Mouse (Mus musculus) hindbrain, embryonic 11.5 days (tissue): ENCODE measurements around the gene Dpm2. TPM values are rescaled to one million over a fixed set of nuclear protein-coding genes. Genes with fewer than 3 reads are reported as not detected.
A peak's percentile ranks its signal among the peaks of the same experiment; 100 is the strongest.

Experiments
- ATAC-seq: fragments of 200-750 bp; cut with Nextera tagmentation; 2 replicates; pipeline ENCODE4 v1.8.0; 2017; ENCODE audit warnings: mild to moderate bottlenecking, moderate TSS enrichment, moderate library complexity; ENCODE audit not compliant: low FRiP score
- DNase-seq: peaks from one replicate; pipeline ENCODE4 v3.0.0-alpha.2; 2015; ENCODE audit warnings: low spot score
- H3K27ac ChIP-seq: fragments of 300-500 bp; sonication (generic); 2 replicates; pipeline ENCODE4 v1.5.1; 2014; ENCODE audit warnings: mild to moderate bottlenecking, low read depth, low read length
- H3K27me3 ChIP-seq: fragments of 300-500 bp; sonication (generic); 2 replicates; pipeline ENCODE4 v1.6.1; 2014; ENCODE audit warnings: mild to moderate bottlenecking, low read length, moderate library complexity, mixed read lengths; ENCODE audit not compliant: control insufficient read depth, insufficient read depth
- H3K36me3 ChIP-seq: fragments of 300-500 bp; sonication (generic); 2 replicates; pipeline ENCODE4 v1.6.1; 2014; ENCODE audit warnings: mild to moderate bottlenecking, low read length, moderate library complexity, mixed read lengths; ENCODE audit not compliant: control insufficient read depth, insufficient read depth
- H3K4me1 ChIP-seq: fragments of 300-500 bp; sonication (generic); replicated peaks from 2 replicates; pipeline ENCODE4 v1.6.1; 2014; ENCODE audit warnings: low read length, mixed read lengths; ENCODE audit not compliant: control insufficient read depth, insufficient read depth
- H3K4me2 ChIP-seq: fragments of 300-500 bp; sonication (generic); replicated peaks from 2 replicates; pipeline ENCODE4 v1.6.1; 2014; ENCODE audit warnings: mild to moderate bottlenecking, low read depth, low read length
- H3K4me3 ChIP-seq: fragments of 300-500 bp; sonication (generic); 2 replicates; pipeline ENCODE4 v1.5.1; 2014; ENCODE audit warnings: low read depth, low read length
- H3K9ac ChIP-seq: fragments of 300-500 bp; sonication (generic); 2 replicates; pipeline ENCODE4 v1.6.1; 2014; ENCODE audit warnings: low read depth, low read length
- H3K9me3 ChIP-seq: fragments of 300-500 bp; sonication (generic); 2 replicates; pipeline ENCODE4 v1.6.1; 2016; ENCODE audit warnings: low read length; ENCODE audit not compliant: control insufficient read depth
- WGBS: fragments of 180-500 bp; shearing (Covaris S2); extraction: QIAGEN DNeasy Blood & Tissue Kit; methylation state at CpG from one replicate; pipeline ENCODE4 v1.1.7; 2014; 5-methylcytosine and 5-hydroxymethylcytosine counted together
- polyA plus RNA-seq: library from polyadenylated mRNA; unstranded; fragments of >200 nt; fragmentation: Nextera tagmentation; extraction: Ambion mirVana; gene quantifications from 2 replicates; pipeline ENCODE4 v1.2.1, GENCODE M21; 2014

Gene Dpm2
- polyA plus RNA-seq, result 115 and 125 TPM in 2 replicates

DNA sequence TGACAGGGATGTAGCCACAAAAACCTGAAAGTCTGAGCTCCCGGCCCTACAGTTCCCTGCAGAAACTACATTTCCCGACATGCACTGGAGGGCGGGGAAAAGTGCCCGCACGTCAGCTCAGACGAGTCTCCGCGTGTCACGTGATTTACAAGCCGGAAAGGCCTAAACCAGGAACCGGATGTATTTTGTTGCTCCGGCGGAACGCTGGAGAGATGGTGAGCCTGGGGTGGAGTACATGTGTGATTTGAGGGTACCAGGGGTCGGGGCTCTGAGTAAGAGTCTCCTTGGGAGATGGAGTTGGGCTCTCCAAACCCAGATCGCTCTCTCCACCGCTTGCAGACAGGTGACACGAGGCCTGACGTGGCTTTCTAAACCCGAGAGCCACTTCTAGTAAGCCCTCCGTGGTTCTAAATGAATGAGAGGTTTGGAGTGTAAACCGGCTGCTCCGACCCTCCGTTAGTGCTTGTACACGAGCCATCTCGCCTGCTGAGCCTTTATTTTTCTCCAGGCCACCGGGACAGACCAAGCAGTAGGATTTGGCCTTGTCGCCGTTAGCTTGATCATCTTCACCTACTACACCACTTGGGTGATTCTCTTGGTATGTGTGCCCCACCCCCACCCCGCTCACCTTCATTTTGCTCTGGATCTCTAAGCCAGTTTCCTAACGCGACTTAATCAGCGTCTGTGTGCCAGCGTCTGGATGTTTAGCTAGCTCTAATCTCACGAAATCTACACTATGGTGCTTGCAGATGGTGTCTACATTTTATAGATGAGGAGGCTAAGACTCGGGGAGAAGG lies at the start of gene Dpm2:
Dpm2 (plus strand) TSS at position 161 of the 797 bp plus-strand sequence.
- Histone ChIP-seq H3K4me2 (peak within 1 kb of the TSS; percentile 71), H3K9ac (peak within 1 kb of the TSS; percentile 76), H3K9me3 (no peaks in the 10 kb centered on the region), H3K4me1 (no peaks in the 10 kb centered on the region), H3K27ac (no peak within 1 kb of the TSS), H3K27me3 (no peaks in the 10 kb centered on the region), H3K4me3 (peak within 1 kb of the TSS; percentile 81), H3K36me3 (no peaks in the 10 kb centered on the region)
- 2% methylated on average over 36 of the region's 36 CpGs for WGBS
- ATAC-seq (peak; percentile 81), DNase-seq (peak; percentile 92)

DNA sequence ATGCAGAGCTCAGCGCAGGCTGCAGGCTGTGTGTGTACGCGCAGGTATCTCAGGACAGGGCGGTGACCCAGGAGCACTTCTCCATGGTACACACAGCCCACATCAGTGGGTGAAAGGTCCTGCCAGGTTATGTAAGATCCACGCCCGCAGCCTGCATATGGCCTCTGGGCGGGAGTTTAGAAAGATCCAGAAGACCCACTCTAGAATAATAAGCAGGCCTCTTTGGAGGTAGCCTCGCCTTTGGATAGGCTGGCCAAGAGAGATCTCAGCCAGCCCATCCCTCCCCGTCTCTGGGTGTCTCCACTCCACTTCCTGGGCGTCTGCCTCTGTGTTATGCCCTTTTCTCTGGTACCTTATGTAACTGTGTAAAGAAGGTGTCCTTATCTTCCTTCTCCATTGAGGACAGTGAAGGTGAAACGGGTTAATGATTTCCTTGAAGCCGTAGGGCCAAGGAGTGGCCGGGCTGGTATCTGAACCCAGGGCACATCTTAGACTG lies 46.1 kb upstream of the Dpm2 start:
- Histone ChIP-seq H3K27ac (no peak overlapping the region), H3K27me3 (no peaks in the 10 kb centered on the region), H3K4me3 (no peak overlapping the region), H3K9ac (no peak overlapping the region), H3K9me3 (no peaks in the 10 kb centered on the region), H3K36me3 (no peaks in the 10 kb centered on the region), H3K4me2 (no peak overlapping the region), H3K4me1 (no peaks in the 10 kb centered on the region)
- no peak for ATAC-seq
- 90% methylated on average over 13 of the region's 13 CpGs for WGBS
- no peak for DNase-seq

DNA sequence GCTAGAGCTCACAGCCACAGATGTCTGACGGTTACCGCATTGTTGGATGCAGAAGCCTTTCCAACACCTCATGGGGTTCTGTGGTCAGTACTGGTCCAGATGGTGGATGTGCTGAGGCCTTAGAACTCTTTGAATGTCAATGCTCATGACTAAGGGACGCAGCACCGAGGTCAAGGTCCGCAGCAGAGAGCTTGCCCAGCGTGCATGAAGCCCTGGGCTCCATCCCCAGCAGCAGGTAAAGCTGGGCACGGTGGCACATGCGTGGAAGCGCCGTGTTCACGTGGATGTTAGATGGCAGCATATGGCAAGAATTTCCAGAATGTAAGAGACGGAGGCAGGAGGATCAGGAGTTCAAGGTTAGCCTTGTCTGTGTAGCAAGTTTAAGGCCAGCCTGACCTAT lies 44.8 kb upstream of the Dpm2 start:
- Histone ChIP-seq H3K27ac (no peak overlapping the region), H3K27me3 (no peaks in the 10 kb centered on the region), H3K9ac (no peak overlapping the region), H3K4me1 (no peaks in the 10 kb centered on the region), H3K9me3 (no peaks in the 10 kb centered on the region), H3K4me3 (no peak overlapping the region), H3K36me3 (no peaks in the 10 kb centered on the region), H3K4me2 (no peak overlapping the region)
- no peak for ATAC-seq
- no peak for DNase-seq
- 85% methylated on average over 12 of the region's 12 CpGs for WGBS

DNA sequence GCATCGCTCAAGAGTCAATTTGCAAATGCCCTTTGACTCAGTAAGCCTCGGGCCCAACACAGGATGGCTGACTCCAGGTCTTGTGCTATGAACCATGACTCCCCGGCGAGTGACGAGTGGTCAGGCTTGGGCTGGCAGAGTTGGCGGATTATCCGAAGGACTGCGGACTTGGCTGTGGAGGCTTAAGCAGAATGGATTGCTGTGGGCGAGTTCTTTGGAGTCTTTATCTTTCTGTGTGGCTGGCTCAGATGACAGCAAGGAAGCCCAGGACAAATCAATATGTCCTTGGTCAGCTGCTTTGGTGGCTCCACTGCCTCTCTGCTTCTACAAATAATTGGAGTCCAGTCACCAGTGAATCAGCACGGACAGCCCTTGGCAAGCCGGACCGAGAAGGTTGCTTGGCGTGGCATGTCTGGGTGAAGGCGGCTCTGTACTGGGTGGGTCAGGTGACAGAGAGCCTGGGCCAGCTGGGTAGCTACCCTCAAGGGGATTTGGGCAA lies 43.1 kb upstream of the Dpm2 start:
- H3K27me3 ChIP-seq, result no peaks in the 10 kb centered on the region
- no peaks in the 10 kb centered on the region for H3K36me3 ChIP-seq
- H3K4me3 ChIP-seq, result no peak overlapping the region
- no peaks in the 10 kb centered on the region for H3K4me1 ChIP-seq
- no peak overlapping the region for H3K9ac ChIP-seq
- DNase-seq (no peak), ATAC-seq (no peak)
- H3K9me3 ChIP-seq, result no peaks in the 10 kb centered on the region
- no peak overlapping the region for H3K27ac ChIP-seq
- H3K4me2 ChIP-seq, result no peak overlapping the region
- WGBS, result 75% methylated on average over 14 of the region's 14 CpGs

- Histone ChIP-seq H3K27me3 (no peaks in the 10 kb centered on the region), H3K4me2 (no peak overlapping the region), H3K4me3 (no peak overlapping the region), H3K27ac (no peak overlapping the region), H3K36me3 (no peaks in the 10 kb centered on the region), H3K9me3 (no peaks in the 10 kb centered on the region), H3K4me1 (no peaks in the 10 kb centered on the region), H3K9ac (no peak overlapping the region)
- 96% methylated on average over 1 of the region's 1 CpGs for WGBS
- no peak for DNase-seq
- no peak for ATAC-seq
Measured at GRCm38 (mm10) chr2:32528326-32528725, 42.3 kb upstream of the Dpm2 start.

- 81% methylated on average over 2 of the region's 2 CpGs for WGBS
- no peak overlapping the region for H3K9ac ChIP-seq
- no peak overlapping the region for H3K27ac ChIP-seq
- DNase-seq, result no peak
- H3K4me1 ChIP-seq, result no peaks in the 10 kb centered on the region
- no peaks in the 10 kb centered on the region for H3K27me3 ChIP-seq
- H3K36me3 ChIP-seq, result no peaks in the 10 kb centered on the region
- no peaks in the 10 kb centered on the region for H3K9me3 ChIP-seq
- no peak for ATAC-seq
- no peak overlapping the region for H3K4me2 ChIP-seq
- H3K4me3 ChIP-seq, result no peak overlapping the region
Measured at GRCm38 (mm10) chr2:32530479-32530878, 40.2 kb upstream of the Dpm2 start.

GRCm38 (mm10) chr2:32533163-32533562 lies 37.5 kb upstream of the Dpm2 start:
- Histone ChIP-seq H3K4me1 (peaks cover 14% of the 10 kb centered on the region), H3K27ac (no peak overlapping the region), H3K27me3 (no peaks in the 10 kb centered on the region), H3K4me2 (no peak overlapping the region), H3K9me3 (no peaks in the 10 kb centered on the region), H3K9ac (no peak overlapping the region), H3K36me3 (no peaks in the 10 kb centered on the region), H3K4me3 (no peak overlapping the region)
- 86% methylated on average over 2 of the region's 2 CpGs for WGBS
- ATAC-seq, result no peak
- no peak for DNase-seq

DNA sequence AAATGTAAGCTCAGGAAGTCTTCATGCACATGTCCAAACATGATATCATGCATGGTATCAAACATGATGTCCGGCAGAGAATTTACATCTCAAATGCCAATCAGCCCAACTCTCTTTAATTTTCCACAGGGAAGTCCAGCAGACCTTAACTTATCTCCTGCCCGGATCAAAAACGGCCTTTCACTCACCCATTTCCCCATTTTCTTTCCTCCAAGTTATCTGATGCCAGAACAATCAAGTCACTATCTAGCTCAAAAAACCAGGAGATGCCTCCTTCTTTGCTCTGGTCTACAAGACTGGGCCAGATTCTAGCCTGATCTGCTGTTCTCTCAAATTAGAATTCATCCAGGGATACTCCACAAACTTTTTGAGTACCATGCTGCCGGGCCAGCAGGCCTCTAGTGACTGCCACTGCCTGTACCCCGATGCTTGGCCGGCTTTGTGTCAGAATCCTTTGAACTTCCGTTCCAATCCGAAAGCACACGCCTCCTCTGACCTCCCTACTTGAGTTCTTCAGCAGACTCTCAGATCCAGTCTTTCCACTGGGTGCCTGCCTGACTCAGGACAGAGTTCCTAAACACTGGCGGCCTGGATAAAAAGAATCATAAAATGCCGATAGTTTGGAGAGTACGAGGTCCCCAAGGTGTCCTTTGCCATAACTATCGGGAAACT lies 36.5 kb upstream of the Dpm2 start:
- Histone ChIP-seq H3K27me3 (no peaks in the 10 kb centered on the region), H3K4me2 (peak overlapping the region; percentile 87), H3K4me3 (peak overlapping the region; percentile 93), H3K9me3 (no peaks in the 10 kb centered on the region), H3K27ac (peak overlapping the region; percentile 86), H3K4me1 (peaks cover 14% of the 10 kb centered on the region), H3K36me3 (no peaks in the 10 kb centered on the region), H3K9ac (peak overlapping the region; percentile 40)
- DNase-seq, result peak; percentile 72
- 9% methylated on average over 13 of the region's 13 CpGs for WGBS
- ATAC-seq, result peak; percentile 27
